Mouse (Mus musculus) liver, embryonic 14.5 days (tissue): ENCODE results near the gene Olfr1065.
"Not testable (repeated sequence)": the region's sequence is repeated elsewhere in the genome, so short reads cannot be mapped to it uniquely, and the experiment has no call there.

Experiments used
- CTCF ChIP-seq: IDR thresholded peaks from 2 replicates; pipeline ENCODE4 v1.5.1; 2016; ENCODE audit warnings: antibody characterized with exemption, low read depth, control low read depth
- EP300 ChIP-seq: IDR thresholded peaks from 2 replicates; pipeline ENCODE4 v1.6.1; 2016; ENCODE audit warnings: antibody characterized with exemption, low read depth

GRCm38 (mm10) chr2:86426649-86427048 lies 23.7 kb downstream of the Olfr1065 start, which contains the start of gene Olfr1062:
- TF ChIP-seq CTCF, EP300: not testable (repeated sequence)
